Mouse (Mus musculus): ENCODE data around the gene Mrps35. TPM values are rescaled to one million over a fixed set of nuclear protein-coding genes. Genes with fewer than 3 reads are reported as not detected.

Mrps35 gene
- polyA plus RNA-seq, 1 experiment from 2014 or later = 104 TPM

DNA sequence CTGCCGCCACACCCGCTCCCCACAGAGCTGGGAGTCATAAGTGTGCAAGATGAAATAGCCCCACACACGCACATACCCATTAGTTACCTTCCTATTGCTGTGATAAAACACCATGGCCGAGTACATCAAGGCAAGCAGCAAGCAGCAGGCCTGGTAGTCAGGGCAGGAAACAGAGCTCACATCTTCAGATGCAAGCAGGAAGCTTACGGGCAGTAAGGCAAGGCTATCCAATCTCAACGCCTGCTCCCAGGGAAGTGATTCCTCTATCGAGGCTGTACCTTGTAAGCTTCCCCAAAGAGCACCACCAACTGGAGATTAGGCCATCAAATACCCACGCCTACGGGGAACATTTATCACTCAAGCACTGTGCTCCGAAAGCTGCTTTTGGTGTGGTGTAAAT is 37.4 kb downstream of the Mrps35 start:
- Histone ChIP-seq H3K27me3 (ENCODE audit: insufficient read depth, poor library complexity, severe bottlenecking) (no peaks in the 10 kb centered on the region), H3K27ac (no peak overlapping the region), H3K4me1 (replicated peaks) (no peaks in the 10 kb centered on the region), H3K36me3 (peaks cover 12% of the 10 kb centered on the region), H3K4me3 (no peak overlapping the region), H3K9me3 (no peaks in the 10 kb centered on the region)
- 93% methylated on average over 10 of the region's 10 CpGs for WGBS
- DNase-seq (ENCODE audit: low spot score) = no peak

DNA sequence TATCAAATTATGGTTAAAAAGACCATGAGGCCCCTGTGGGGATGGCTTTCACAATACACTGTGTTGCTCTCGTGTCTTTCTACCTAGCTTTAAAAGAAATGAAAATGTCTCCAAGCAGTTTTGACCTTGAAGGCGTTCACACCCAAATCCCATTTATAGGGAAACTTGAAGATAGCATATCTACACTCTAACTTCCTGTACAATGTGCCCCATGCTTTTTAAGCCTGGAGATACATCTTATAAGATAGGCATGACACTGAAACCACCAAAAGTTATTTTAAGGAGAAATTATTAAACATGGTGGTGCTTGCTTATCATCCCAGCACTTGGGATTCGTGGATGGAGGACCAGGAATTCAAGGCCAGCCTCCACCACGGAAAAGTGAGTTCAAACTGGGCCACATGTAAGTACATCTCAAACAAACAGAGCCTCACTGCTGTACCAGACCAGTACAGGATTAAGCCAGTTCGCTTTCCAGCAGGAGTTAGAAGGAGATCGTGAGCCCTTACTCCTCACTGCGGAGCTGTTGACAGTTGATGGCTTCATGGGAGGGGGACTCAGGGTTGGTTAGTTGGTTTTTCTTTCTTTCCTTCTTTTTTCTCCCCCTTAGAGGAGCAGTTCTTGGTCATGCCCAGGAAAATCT is 43.0 kb downstream of the Mrps35 start:
- H3K4me1 ChIP-seq (replicated peaks) = peaks cover 22% of the 10 kb centered on the region
- no peak overlapping the region for H3K4me3 ChIP-seq
- WGBS = 52% methylated on average over 7 of the region's 7 CpGs
- no peak for DNase-seq (ENCODE audit: low spot score)
- H3K27ac ChIP-seq = no peak overlapping the region
- H3K36me3 ChIP-seq = no peaks in the 10 kb centered on the region
- peaks cover 18% of the 10 kb centered on the region for H3K27me3 ChIP-seq (ENCODE audit: insufficient read depth, poor library complexity, severe bottlenecking)
- no peaks in the 10 kb centered on the region for H3K9me3 ChIP-seq

DNA sequence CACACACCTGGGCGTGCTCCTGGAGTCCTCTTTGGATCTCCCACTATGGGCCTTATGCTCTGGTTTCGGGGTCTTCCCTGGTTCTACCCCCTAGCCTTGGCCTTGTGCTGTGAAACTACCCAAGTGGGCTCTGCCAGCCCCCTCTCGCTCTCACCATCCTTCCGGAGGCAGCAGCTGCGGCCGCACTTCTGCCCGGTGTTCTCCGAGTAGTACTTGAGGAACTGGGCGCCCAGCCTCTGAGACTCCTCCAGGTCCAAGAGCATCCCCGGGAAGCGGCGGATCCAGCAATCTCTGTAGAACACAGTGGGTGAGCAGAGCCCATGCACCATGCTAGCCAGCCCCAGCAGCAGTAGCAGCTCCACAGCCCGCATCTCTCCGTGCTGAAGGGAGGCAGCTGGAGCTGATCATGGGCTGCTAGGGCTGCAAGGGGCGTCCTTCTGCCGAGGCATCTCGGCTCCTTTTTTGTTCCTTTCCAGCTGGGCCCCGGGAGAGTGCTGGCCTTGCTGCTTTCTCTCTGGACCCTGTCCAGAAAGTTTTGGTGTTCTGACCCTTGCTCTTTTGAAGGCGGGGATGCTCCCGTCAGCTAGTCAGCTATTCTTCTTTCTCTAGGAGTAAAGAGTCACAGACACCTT is 44.1 kb downstream of the Mrps35 start, which contains the start of gene Mansc4:
TSS of gene Mansc4 (minus strand) at position 439 of the 632 bp plus-strand sequence.
- H3K27ac ChIP-seq = peak within 1 kb of the TSS; percentile 74
- H3K27me3 ChIP-seq (ENCODE audit: insufficient read depth, poor library complexity, severe bottlenecking) = peaks cover 20% of the 10 kb centered on the region
- peaks cover 34% of the 10 kb centered on the region for H3K4me1 ChIP-seq (replicated peaks)
- 4% methylated on average over 20 of the region's 20 CpGs for WGBS
- DNase-seq (ENCODE audit: low spot score) = peak; percentile 59
- H3K9me3 ChIP-seq = no peaks in the 10 kb centered on the region
- peak within 1 kb of the TSS; percentile 48 for H3K4me3 ChIP-seq
- no peaks in the 10 kb centered on the region for H3K36me3 ChIP-seq

DNA sequence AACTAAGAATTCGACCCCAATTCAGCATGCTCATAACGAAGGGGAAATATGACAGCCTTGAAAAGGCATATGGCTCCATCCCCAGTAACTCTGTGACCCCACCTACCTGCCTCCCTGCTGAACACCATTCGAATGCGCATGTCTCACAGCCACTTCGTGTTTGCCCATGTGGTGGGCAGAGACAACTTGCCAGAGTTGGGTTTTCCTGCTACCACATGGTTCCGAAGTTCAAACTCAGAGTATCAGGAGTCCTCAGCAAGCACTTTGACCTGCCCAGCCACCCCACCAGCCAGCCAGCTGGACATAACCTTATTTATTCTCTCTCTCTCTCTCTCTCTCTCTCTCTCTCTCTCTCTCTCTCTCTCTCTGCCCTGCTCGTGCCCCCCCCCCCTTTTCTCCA is 45.2 kb downstream of the Mrps35 start:
- Histone ChIP-seq H3K9me3 (no peaks in the 10 kb centered on the region), H3K36me3 (no peaks in the 10 kb centered on the region)
- 42% methylated on average over 7 of the region's 7 CpGs for WGBS

DNA sequence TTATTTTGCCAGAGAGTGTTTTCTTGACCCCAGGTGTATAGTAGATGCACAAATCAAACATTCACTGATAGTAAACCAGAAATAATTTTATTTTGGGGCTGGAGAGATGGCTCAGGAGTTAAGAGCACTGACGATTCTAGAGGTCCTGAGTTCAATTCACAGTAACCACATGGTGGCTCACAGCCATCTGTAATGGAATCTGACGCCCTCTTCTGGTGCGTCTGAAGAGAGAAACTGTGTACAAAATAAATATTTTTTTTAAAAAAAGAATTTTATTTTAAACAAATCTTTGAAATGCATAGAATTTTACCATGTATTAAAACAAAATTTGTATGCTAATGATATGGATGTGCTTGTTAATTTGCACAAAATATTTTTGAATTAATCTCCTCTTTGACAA is 46.0 kb downstream of the Mrps35 start:
- 79% methylated on average over 3 of the region's 3 CpGs for WGBS
- Histone ChIP-seq H3K4me1 (replicated peaks) (peaks cover 50% of the 10 kb centered on the region), H3K9me3 (no peaks in the 10 kb centered on the region), H3K4me3 (no peak overlapping the region), H3K36me3 (0 out of 2 replicates have a peak, but pooled peaks cover 3% of the 10 kb centered on the region), H3K27ac (no peak overlapping the region), H3K27me3 (ENCODE audit: insufficient read depth, poor library complexity, severe bottlenecking) (peaks cover 20% of the 10 kb centered on the region)
- no peak for DNase-seq (ENCODE audit: low spot score)

More for the DNA sequence above, 45.2 kb downstream of the Mrps35 start:
- Histone ChIP-seq H3K4me3 (no peak overlapping the region), H3K27ac (no peak overlapping the region), H3K27me3 (ENCODE audit: insufficient read depth, poor library complexity, severe bottlenecking) (peaks cover 20% of the 10 kb centered on the region), H3K4me1 (replicated peaks) (peaks cover 44% of the 10 kb centered on the region)
- no peak for DNase-seq (ENCODE audit: low spot score)

DNA sequence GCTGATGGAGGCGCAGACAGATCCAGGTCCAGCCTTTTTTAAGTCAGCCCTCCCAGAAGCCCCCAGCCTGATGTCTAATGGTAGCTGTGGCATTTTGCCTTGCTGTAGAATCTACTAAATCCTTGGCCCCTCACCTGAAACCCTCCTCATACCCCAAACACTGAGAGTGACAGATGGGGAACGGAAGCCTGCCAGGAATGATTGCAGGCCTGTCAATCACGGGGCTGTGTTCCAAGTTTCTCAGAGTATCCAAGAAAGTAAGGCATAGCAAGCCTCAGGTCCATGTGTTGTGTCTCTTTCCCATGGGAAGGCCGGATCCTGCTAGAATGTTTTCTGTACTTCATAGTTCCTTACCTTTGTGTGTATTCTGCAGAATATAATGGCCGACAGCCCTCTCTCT is 47.6 kb downstream of the Mrps35 start:
- Histone ChIP-seq H3K27ac (no peak overlapping the region), H3K27me3 (ENCODE audit: insufficient read depth, poor library complexity, severe bottlenecking) (peaks cover 20% of the 10 kb centered on the region), H3K36me3 (peaks cover 7% of the 10 kb centered on the region), H3K4me3 (peak overlapping the region; percentile 86; the same call in 1 of the 2 replicates), H3K9me3 (no peaks in the 10 kb centered on the region), H3K4me1 (replicated peaks) (peaks cover 62% of the 10 kb centered on the region)
- WGBS = 64% methylated on average over 5 of the region's 5 CpGs
- DNase-seq (ENCODE audit: low spot score) = no peak

DNA sequence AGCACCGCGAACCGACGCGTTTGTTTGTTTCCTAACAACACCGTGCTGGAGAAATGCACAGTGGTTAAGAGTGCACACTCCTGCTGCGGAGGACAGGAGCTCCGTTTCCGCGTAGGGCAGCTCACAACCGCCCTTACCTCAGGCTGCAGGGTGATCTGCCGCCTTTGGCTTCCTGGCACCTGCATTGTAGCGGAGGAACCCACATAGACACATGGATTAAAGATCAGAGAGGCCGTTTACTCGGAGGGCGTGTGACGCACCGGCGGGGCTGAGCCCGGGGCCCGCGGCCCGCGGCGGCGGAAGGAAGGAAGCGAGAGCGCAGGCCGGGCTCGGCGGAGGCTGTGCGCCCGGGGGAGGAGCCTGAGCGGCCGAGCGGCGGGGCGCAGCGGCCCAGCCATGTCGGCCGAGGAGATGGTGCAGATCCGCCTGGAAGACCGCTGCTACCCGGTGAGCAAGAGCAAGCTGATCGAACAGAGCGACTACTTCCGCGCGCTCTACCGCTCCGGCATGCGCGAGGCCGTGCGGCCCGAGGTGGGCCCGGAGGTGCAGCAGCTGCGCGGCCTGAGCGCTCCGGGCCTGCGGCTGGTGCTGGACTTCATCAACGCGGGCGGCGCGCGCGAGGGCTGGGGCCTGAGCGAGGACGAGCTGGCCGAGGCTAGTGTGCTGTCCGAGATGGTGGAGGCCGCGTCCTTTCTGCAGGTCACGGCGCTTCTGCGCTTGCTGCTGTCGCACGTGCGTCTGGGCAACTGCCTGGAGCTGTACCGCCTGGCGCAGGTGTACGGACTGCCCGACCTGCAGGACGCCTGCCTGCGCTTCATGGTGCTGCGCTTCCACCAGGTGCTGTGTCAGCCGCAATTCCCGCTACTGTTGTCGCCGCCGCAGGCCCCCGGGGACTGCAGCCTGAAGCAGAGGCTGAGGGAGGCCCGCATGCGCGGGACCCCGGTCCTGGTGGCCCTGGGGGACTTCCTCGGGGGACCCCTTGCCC is 48.9 kb downstream of the Mrps35 start, which contains the start of gene Klhl42:
TSS of gene Klhl42 (plus strand) at position 244 of the 985 bp plus-strand sequence.
- Histone ChIP-seq H3K4me3 (peak within 1 kb of the TSS; percentile 86), H3K36me3 (peaks cover 18% of the 10 kb centered on the region), H3K27ac (peak within 1 kb of the TSS; percentile 94), H3K27me3 (ENCODE audit: insufficient read depth, poor library complexity, severe bottlenecking) (peaks cover 20% of the 10 kb centered on the region), H3K4me1 (replicated peaks) (peaks cover 59% of the 10 kb centered on the region), H3K9me3 (no peaks in the 10 kb centered on the region)
- DNase-seq (ENCODE audit: low spot score) = peak; percentile 81
- WGBS = under 1% methylated on average over 99 of the region's 99 CpGs

DNA sequence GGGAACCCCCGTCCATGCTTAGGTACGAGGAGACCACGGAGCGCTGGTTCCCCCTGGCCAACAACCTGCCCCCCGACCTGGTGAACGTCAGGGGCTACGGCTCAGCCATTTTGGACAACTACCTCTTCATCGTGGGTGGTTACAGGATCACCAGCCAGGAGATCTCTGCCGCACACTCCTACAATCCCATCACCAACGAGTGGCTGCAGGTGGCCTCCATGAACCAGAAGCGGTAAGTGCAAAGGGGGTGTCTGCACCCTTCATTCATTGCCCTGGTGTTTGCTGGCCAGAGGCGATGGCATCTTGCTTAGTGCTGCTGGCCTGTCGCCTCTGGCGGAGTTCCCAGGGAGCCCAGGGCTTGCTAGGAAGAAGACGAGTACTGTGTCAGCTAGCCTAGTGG is 49.6 kb downstream of the Mrps35 start:
- Histone ChIP-seq H3K4me1 (replicated peaks) (peaks cover 52% of the 10 kb centered on the region), H3K27ac (peak overlapping the region; percentile 94)
- DNase-seq (ENCODE audit: low spot score) = no peak

DNA sequence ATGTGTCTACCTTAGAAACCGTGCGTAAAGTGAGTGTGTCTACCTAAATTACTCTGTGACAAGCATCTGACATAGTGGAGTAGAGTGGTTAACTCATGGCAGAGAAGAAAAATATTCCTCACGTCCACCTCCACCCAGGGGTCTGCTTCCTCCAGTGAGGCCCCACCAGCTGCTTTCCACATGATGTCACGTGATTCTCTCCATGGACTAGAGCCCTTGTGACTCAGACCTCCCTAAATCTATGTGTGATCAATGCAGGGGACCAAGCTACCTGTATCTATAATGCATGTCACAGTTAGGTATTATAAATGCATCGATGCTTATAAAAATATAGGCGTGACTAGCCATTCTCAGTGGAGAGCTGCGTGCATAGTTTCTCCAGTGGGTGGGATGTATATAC is 52.2 kb downstream of the Mrps35 start:
- Histone ChIP-seq H3K4me1 (replicated peaks) (peaks cover 46% of the 10 kb centered on the region), H3K27me3 (ENCODE audit: insufficient read depth, poor library complexity, severe bottlenecking) (peaks cover 9% of the 10 kb centered on the region), H3K27ac (no peak overlapping the region), H3K9me3 (no peaks in the 10 kb centered on the region), H3K36me3 (peaks cover 18% of the 10 kb centered on the region), H3K4me3 (no peak overlapping the region)
- WGBS = 85% methylated on average over 7 of the region's 7 CpGs
- DNase-seq (ENCODE audit: low spot score) = no peak

More for the DNA sequence above, 49.6 kb downstream of the Mrps35 start:
- WGBS = 1% methylated on average over 15 of the region's 15 CpGs
- Histone ChIP-seq H3K36me3 (peaks cover 18% of the 10 kb centered on the region), H3K27me3 (ENCODE audit: insufficient read depth, poor library complexity, severe bottlenecking) (peaks cover 20% of the 10 kb centered on the region), H3K9me3 (no peaks in the 10 kb centered on the region), H3K4me3 (peak overlapping the region; percentile 86)

DNA sequence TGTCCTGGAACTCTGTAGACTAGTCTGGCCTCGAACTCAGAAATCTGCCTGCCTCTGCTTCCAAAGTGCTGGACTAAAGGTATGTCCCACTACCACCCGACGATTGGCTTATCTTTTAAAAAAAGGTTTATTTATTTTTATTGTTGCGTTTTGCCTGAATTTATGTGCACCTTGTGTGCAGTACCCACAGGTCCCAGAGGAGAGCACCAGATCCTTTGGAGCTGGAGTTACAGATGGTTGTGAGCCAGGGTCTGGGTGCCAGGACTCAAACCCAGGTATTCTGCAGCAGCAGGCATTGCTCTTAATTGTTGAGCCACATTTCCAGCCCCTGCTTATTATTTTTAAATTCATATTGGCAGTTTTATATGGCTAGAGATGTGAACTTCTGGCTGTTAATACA is 53.5 kb downstream of the Mrps35 start:
- no peak for DNase-seq (ENCODE audit: low spot score)
- H3K27ac ChIP-seq = no peak overlapping the region
- no peaks in the 10 kb centered on the region for H3K9me3 ChIP-seq
- WGBS = 94% methylated on average over 4 of the region's 4 CpGs
- peaks cover 19% of the 10 kb centered on the region for H3K36me3 ChIP-seq
- H3K4me3 ChIP-seq = no peak overlapping the region
- peaks cover 34% of the 10 kb centered on the region for H3K4me1 ChIP-seq (replicated peaks)
- H3K27me3 ChIP-seq (ENCODE audit: insufficient read depth, poor library complexity, severe bottlenecking) = no peaks in the 10 kb centered on the region

DNA sequence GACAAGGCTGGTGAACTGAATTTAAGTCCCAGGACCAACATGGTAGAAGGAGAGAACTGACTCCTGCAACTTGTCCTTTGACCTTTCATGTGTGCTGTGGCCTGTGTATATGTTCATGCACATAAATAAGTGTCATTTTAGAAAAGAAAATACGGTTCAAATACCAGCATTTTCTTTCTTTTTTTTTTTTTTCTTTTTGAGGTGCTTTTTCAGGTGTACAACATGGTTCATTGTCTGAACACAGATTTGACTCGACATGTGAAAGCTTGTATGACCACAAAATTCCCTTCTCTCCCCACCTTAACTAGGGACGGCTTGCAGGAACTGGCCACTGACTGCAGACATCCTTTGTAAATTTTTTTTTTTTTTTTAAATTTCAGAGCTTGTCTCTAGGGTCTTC is 54.4 kb downstream of the Mrps35 start:
- Histone ChIP-seq H3K36me3 (peaks cover 27% of the 10 kb centered on the region), H3K4me3 (no peak overlapping the region), H3K27ac (no peak overlapping the region), H3K9me3 (no peaks in the 10 kb centered on the region), H3K4me1 (replicated peaks) (peaks cover 26% of the 10 kb centered on the region), H3K27me3 (ENCODE audit: insufficient read depth, poor library complexity, severe bottlenecking) (no peaks in the 10 kb centered on the region)
- WGBS = 79% methylated on average over 3 of the region's 3 CpGs
- no peak for DNase-seq (ENCODE audit: low spot score)

DNA sequence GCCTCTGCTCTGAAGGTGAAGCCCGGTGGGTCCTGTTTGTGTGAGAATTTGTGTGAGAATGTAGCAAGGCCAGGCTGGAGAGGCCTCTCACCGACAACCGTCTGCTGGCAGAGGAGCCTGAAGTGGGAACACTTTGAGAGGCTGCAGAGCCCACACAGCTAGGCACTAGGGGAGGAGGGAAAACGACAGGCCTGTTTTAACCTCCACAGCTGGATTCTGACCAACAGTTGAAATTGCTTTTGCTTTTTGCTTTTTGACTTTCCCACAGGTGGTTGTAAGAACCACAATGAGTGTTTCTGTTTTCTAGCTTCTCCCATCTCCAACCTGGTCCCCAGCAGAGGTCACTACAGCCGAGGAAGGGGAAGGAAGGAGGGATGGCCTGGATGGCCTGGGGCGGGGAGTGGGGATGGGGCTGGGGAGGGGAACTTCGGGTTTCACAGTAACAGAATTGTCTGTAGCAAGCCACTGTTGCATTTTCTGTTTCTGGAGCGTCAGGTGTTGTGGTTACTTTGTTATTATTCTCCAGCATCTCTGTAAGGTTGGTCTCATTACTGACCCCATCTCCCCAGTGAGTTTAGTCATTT is 54.9 kb downstream of the Mrps35 start:
- WGBS = 50% methylated on average over 8 of the region's 8 CpGs
- Histone ChIP-seq H3K9me3 (no peaks in the 10 kb centered on the region), H3K4me3 (no peak overlapping the region), H3K36me3 (peaks cover 32% of the 10 kb centered on the region), H3K27me3 (ENCODE audit: insufficient read depth, poor library complexity, severe bottlenecking) (no peaks in the 10 kb centered on the region), H3K27ac (no peak overlapping the region), H3K4me1 (replicated peaks) (peaks cover 21% of the 10 kb centered on the region)
- DNase-seq (ENCODE audit: low spot score) = no peak
